ENCODE assay signal across 27 mouse cellular contexts in genomic region chr5:92389977-92390376, GRCm38 (mm10). TPM values are rescaled to one million over a fixed set of nuclear protein-coding genes. Genes with fewer than 3 reads are reported as not detected.
A peak's percentile ranks its signal among the peaks of the same experiment; 100 is the strongest.
DNase-seq lines count a peak whose midpoint lies in the region; ATAC-seq and TF ChIP-seq lines count a peak whose summit lies in the region.
"Had no signal": no experiment of that assay in that cellular context is flagged by ENCODE, and none has a peak within 500 bp of the region (broad histone marks: within the 10 kb centered on the region; RNA-seq: fewer than 3 reads in every experiment).

No protein-coding gene starts in this region.

- H3K27me3 ChIP-seq in heart, embryonic 10.5 days (ENCODE audit: insufficient read depth, poor library complexity, severe bottlenecking), result peaks cover 35% of the 10 kb centered on the region
- H3K27me3 ChIP-seq in heart, embryonic 16.5 days (ENCODE audit: control insufficient read depth, insufficient read depth, low read length), result peaks cover 2% of the 10 kb centered on the region; the same call in 1 of the 2 replicates
- H3K27me3 ChIP-seq in myocyte (ENCODE audit: control insufficient read depth, insufficient read depth, insufficient read length), result no peaks in the 10 kb centered on the region

- H3K79me2 ChIP-seq in myocyte (ENCODE audit: control insufficient read depth, insufficient read depth), result no peaks in the 10 kb centered on the region

- 83% methylated on average over 2 of the region's 2 CpGs for WGBS in heart, embryonic 10.5 days
- WGBS in heart, embryonic 16.5 days, result 72% methylated on average over 2 of the region's 2 CpGs

- H3K9me3 ChIP-seq in heart, embryonic 10.5 days, result no peaks in the 10 kb centered on the region
- no peaks in the 10 kb centered on the region for H3K9me3 ChIP-seq in heart, embryonic 16.5 days (replicated peaks; ENCODE audit: control insufficient read depth, low read length)
- H3K9me3 ChIP-seq: embryonic facial prominence, embryonic 10.5 days; embryonic facial prominence, embryonic 13.5 days; forebrain, embryonic 12.5 days; forebrain, embryonic 15.5 days; heart, embryonic 13.5 days; hindbrain, embryonic 12.5 days; hindbrain, embryonic 15.5 days had no signal

- H3ac ChIP-seq in myocyte (ENCODE audit: control insufficient read depth, insufficient read length), result no peak overlapping the region

- no peak for ATAC-seq in heart, embryonic 16.5 days (replicated peaks; ENCODE audit: extremely low read depth, insufficient read depth, low FRiP score)
- ATAC-seq: activated CD4-positive, CD25-positive, alpha-beta regulatory T cell, adult 4 months; forebrain, embryonic 15.5 days; intestine, postnatal 0 days had no signal

- intact Hi-C loops in heart, postnatal 10 days (cut with DNase I), result loop anchor here (10.0 kb wide), 1 partner anchor 255 kb away; the partner anchor contains the start of gene Uso1

- H3K36me3 ChIP-seq in heart, embryonic 10.5 days, result no peaks in the 10 kb centered on the region
- no peaks in the 10 kb centered on the region for H3K36me3 ChIP-seq in heart, embryonic 16.5 days (ENCODE audit: control insufficient read depth, insufficient read depth)
- no peaks in the 10 kb centered on the region for H3K36me3 ChIP-seq in myocyte (ENCODE audit: control insufficient read depth, insufficient read depth)
- H3K36me3 ChIP-seq: embryonic facial prominence, embryonic 10.5 days; embryonic facial prominence, embryonic 13.5 days; forebrain, embryonic 12.5 days; forebrain, embryonic 15.5 days; heart, embryonic 13.5 days; hindbrain, embryonic 12.5 days; hindbrain, embryonic 15.5 days had no signal

- peak overlapping the region; percentile 43 for H3K4me2 ChIP-seq in heart, embryonic 16.5 days (ENCODE audit: low read depth, low read length)
- H3K4me2 ChIP-seq in myocyte (ENCODE audit: low read depth), result no peak overlapping the region
- H3K4me2 ChIP-seq: embryonic facial prominence, embryonic 13.5 days; forebrain, embryonic 12.5 days; forebrain, embryonic 15.5 days; hindbrain, embryonic 12.5 days; hindbrain, embryonic 15.5 days had no signal

- no peak for TF ChIP-seq POLR2A in myocyte (IDR thresholded peaks at IDR 0.05; ENCODE audit: insufficient read length, low read depth)

- peak; percentile 47 for DNase-seq in heart, embryonic 10.5 days (ENCODE audit: low spot score)
- DNase-seq in heart, adult 9 months (ENCODE audit: low spot score in 2 of 2), result no peak
- no peak for DNase-seq in heart, postnatal 10 days
- no peak for DNase-seq in neural tube, embryonic 10.5 days (ENCODE audit: extremely low spot score, low spot score)
- DNase-seq: adrenal gland, adult 8-10 months; adrenal gland, postnatal 25 days; cerebellum, adult 11-12 months; cerebellum, adult 8-10 months; cerebellum, postnatal 10 days; cerebellum, postnatal 36 days; embryo, embryonic 11 days; gastrocnemius, postnatal 14 days; kidney, adult 2 months had no signal

- H3K27ac ChIP-seq in heart, embryonic 10.5 days, result no peak overlapping the region
- H3K27ac ChIP-seq in heart, embryonic 16.5 days (ENCODE audit: low read length), result no peak overlapping the region
- H3K27ac ChIP-seq: embryonic facial prominence, embryonic 10.5 days; embryonic facial prominence, embryonic 13.5 days; forebrain, embryonic 12.5 days; forebrain, embryonic 15.5 days; hindbrain, embryonic 12.5 days; hindbrain, embryonic 15.5 days had no signal

- H3K9ac ChIP-seq in heart, embryonic 16.5 days (ENCODE audit: low read length), result no peak overlapping the region
- H3K9ac ChIP-seq: embryonic facial prominence, embryonic 13.5 days; forebrain, embryonic 12.5 days; forebrain, embryonic 15.5 days; hindbrain, embryonic 12.5 days; hindbrain, embryonic 15.5 days had no signal

- H3K4me1 ChIP-seq in heart, embryonic 10.5 days, result peaks cover 59% of the 10 kb centered on the region
- H3K4me1 ChIP-seq in heart, embryonic 16.5 days (ENCODE audit: control insufficient read depth, insufficient read depth, low read length), result peaks cover 42% of the 10 kb centered on the region
- H3K4me1 ChIP-seq: embryonic facial prominence, embryonic 13.5 days; forebrain, embryonic 15.5 days; hindbrain, embryonic 12.5 days had no signal

- no peak overlapping the region for H3K4me3 ChIP-seq in heart, embryonic 10.5 days
- H3K4me3 ChIP-seq in heart, embryonic 16.5 days (ENCODE audit: low read length), result no peak overlapping the region
- no peak overlapping the region for H3K4me3 ChIP-seq in myocyte
- H3K4me3 ChIP-seq: embryonic facial prominence, embryonic 10.5 days; embryonic facial prominence, embryonic 13.5 days; erythroblast, embryonic 14.5 days; forebrain, embryonic 12.5 days; forebrain, embryonic 15.5 days; hindbrain, embryonic 12.5 days; hindbrain, embryonic 15.5 days had no signal

TF ChIP-seq in myocyte, 11 proteins besides CTCF, POLR2A, EP300 and RAD21:
- no peak for TF ChIP-seq SRF (IDR thresholded peaks at IDR 0.05; ENCODE audit: control insufficient read depth, insufficient read length, low read depth)
- TF ChIP-seq USF1 (IDR thresholded peaks at IDR 0.05; ENCODE audit: low read depth), result no peak
- TF ChIP-seq MAX (IDR thresholded peaks at IDR 0.05; ENCODE audit: low read depth), result no peak
- TF ChIP-seq E2F4 (IDR thresholded peaks at IDR 0.05; ENCODE audit: insufficient read depth), result no peak
- peak in 1 of 3 experiments; percentile 54 for TF ChIP-seq MYOG (IDR thresholded peaks at IDR 0.05; ENCODE audit: control insufficient read depth in 1 of 3, insufficient read depth in 1 of 3, insufficient read length in 2 of 3, low read depth in 2 of 3)
- TF ChIP-seq TCF3 (IDR thresholded peaks at IDR 0.05; ENCODE audit: insufficient read length, low read depth), result no peak
- TF ChIP-seq POLR2AphosphoS2 (IDR thresholded peaks at IDR 0.05; ENCODE audit: insufficient read length, low read depth), result no peak
- TF ChIP-seq TCF12 (IDR thresholded peaks at IDR 0.05; ENCODE audit: insufficient read depth, poor library complexity, severe bottlenecking), result peak; percentile 61
- peak in 2 of 3 experiments; percentile 56 to 84 for TF ChIP-seq MYOD1 (IDR thresholded peaks at IDR 0.05; ENCODE audit: control insufficient read depth in 1 of 3, insufficient read length in 2 of 3, low read depth in 2 of 3)
- no peak for TF ChIP-seq CEBPB (IDR thresholded peaks at IDR 0.05; ENCODE audit: insufficient read depth, poor library complexity, severe bottlenecking)
- TF ChIP-seq REST (IDR thresholded peaks at IDR 0.05; ENCODE audit: insufficient read depth, insufficient read length), result no peak

RNA-seq across cellular contexts. Expression of gene Cxcl10, which starts 41.3 kb away (rescaled TPM):
- polyA plus RNA-seq in heart, embryonic 10.5 days (2016; fragmentation: Nextera tagmentation; extraction: Ambion mirVana), result 0.64 TPM in 1 of 2 replicates, not detected in the other
- polyA plus RNA-seq in heart, embryonic 16.5 days (2015; fragmentation: Nextera tagmentation; extraction: Ambion mirVana), result 5.5 and 16.5 TPM in 2 replicates
- 1 to 10 TPM in 1 of 2 experiments, under 1 TPM in 1; 0.40 to 1.0 TPM for total RNA-seq in heart, postnatal 10 days (2021)
- 0.62 TPM for polyA plus RNA-seq in myocyte (2012; fragmentation: generic; extraction: Trizol)
- total RNA-seq: heart, adult 8-10 months had no signal
- polyA plus RNA-seq: erythroblast, embryonic 14.5 days had no signal

RNA-seq across cellular contexts. Expression of gene Nup54, which starts 45.0 kb away (rescaled TPM):
- 52.8 and 60.8 TPM in 2 replicates for polyA plus RNA-seq in heart, embryonic 10.5 days (2016; fragmentation: Nextera tagmentation; extraction: Ambion mirVana)
- polyA plus RNA-seq in heart, embryonic 16.5 days (2015; fragmentation: Nextera tagmentation; extraction: Ambion mirVana), result 37.2 and 38.8 TPM in 2 replicates
- total RNA-seq in heart, postnatal 10 days (2021), result 10 to 100 TPM; 20.7 to 27.0 TPM
- 11.0 TPM for polyA plus RNA-seq in myocyte (2012; fragmentation: generic; extraction: Trizol)

RNA-seq across cellular contexts. Expression of gene Art3, which starts 58.4 kb away (rescaled TPM):
- 19.8 and 37.7 TPM in 2 replicates for polyA plus RNA-seq in heart, embryonic 10.5 days (2016; fragmentation: Nextera tagmentation; extraction: Ambion mirVana)
- polyA plus RNA-seq in heart, embryonic 16.5 days (2015; fragmentation: Nextera tagmentation; extraction: Ambion mirVana), result 71.8 and 92.4 TPM in 2 replicates
- 100 to 1,000 TPM; 369 to 606 TPM for total RNA-seq in heart, postnatal 10 days (2021)
- polyA plus RNA-seq in myocyte (2012; fragmentation: generic; extraction: Trizol), result 3.8 TPM
- total RNA-seq: hematopoietic stem cell, adult 5-6 weeks had no signal
- polyA plus RNA-seq: erythroblast, embryonic 14.5 days had no signal
